Mouse (Mus musculus): Measurements from ENCODE around the gene Ankrd11. TPM values are rescaled to one million over a fixed set of nuclear protein-coding genes. Genes with fewer than 3 reads are reported as not detected.

Gene Ankrd11
- polyA plus RNA-seq, 1 experiment from 2014 or later = 46.5 TPM

GRCm38 (mm10) chr8:122891440-122891839 lies 150.6 kb downstream of the Ankrd11 start:
- H3K4me1 ChIP-seq (ENCODE audit: insufficient read depth, low read depth, low read length) = no peaks in the 10 kb centered on the region
- TF ChIP-seq EP300 (IDR thresholded peaks at IDR 0.05) (no peak), CTCF (IDR thresholded peaks at IDR 0.05) (0 out of 2 replicates have a peak, but pooled peaks have one; percentile 12)
- H3K4me2 ChIP-seq (replicated peaks; ENCODE audit: low read depth, low read length) = no peak overlapping the region
- ATAC-seq = no peak
- H3K9ac ChIP-seq (replicated peaks; ENCODE audit: low read depth) = no peak overlapping the region
- H3K27me3 ChIP-seq (replicated peaks; ENCODE audit: insufficient read depth, low read length) = no peaks in the 10 kb centered on the region
- DNase-seq (ENCODE audit: low spot score) = no peak
- WGBS = 87% methylated on average over 12 of the region's 12 CpGs
- no peaks in the 10 kb centered on the region for H3K9me3 ChIP-seq (ENCODE audit: low read length)
- no peak overlapping the region for H3K4me3 ChIP-seq (ENCODE audit: low read depth, low read length)
- H3K27ac ChIP-seq (ENCODE audit: low read length) = no peak overlapping the region
- peaks cover 74% of the 10 kb centered on the region; the same call in 1 of the 2 replicates for H3K36me3 ChIP-seq (ENCODE audit: insufficient read depth, low read length)

- Histone ChIP-seq H3K9ac (replicated peaks; ENCODE audit: low read depth) (no peak overlapping the region), H3K9me3 (ENCODE audit: low read length) (no peaks in the 10 kb centered on the region), H3K4me3 (ENCODE audit: low read depth, low read length) (no peak overlapping the region), H3K27me3 (replicated peaks; ENCODE audit: insufficient read depth, low read length) (no peaks in the 10 kb centered on the region), H3K36me3 (ENCODE audit: insufficient read depth, low read length) (peaks cover 48% of the 10 kb centered on the region), H3K4me2 (replicated peaks; ENCODE audit: low read depth, low read length) (no peak overlapping the region), H3K4me1 (ENCODE audit: insufficient read depth, low read depth, low read length) (no peaks in the 10 kb centered on the region), H3K27ac (ENCODE audit: low read length) (no peak overlapping the region)
- no peak for TF ChIP-seq EP300 (IDR thresholded peaks at IDR 0.05)
- no peak for TF ChIP-seq CTCF (IDR thresholded peaks at IDR 0.05)
- 79% methylated on average over 10 of the region's 10 CpGs for WGBS
- DNase-seq (ENCODE audit: low spot score) (no peak), ATAC-seq (no peak)
Observed at GRCm38 (mm10) chr8:122883671-122884070, 158.4 kb downstream of the Ankrd11 start.

GRCm38 (mm10) chr8:122880302-122880701 lies 161.8 kb downstream of the Ankrd11 start:
- H3K36me3 ChIP-seq (ENCODE audit: insufficient read depth, low read length) = peaks cover 18% of the 10 kb centered on the region
- no peak for TF ChIP-seq EP300 (IDR thresholded peaks at IDR 0.05)
- no peak for TF ChIP-seq CTCF (IDR thresholded peaks at IDR 0.05)
- WGBS = 36% methylated on average over 3 of the region's 3 CpGs

GRCm38 (mm10) chr8:122878231-122878630 lies 163.8 kb downstream of the Ankrd11 start:
- no peaks in the 10 kb centered on the region for H3K36me3 ChIP-seq (ENCODE audit: insufficient read depth, low read length)
- 88% methylated on average over 3 of the region's 3 CpGs for WGBS
- DNase-seq (ENCODE audit: low spot score) (no peak), ATAC-seq (no peak)
- no peak for TF ChIP-seq CTCF (IDR thresholded peaks at IDR 0.05)
- no peak for TF ChIP-seq EP300 (IDR thresholded peaks at IDR 0.05)
- H3K27ac ChIP-seq (ENCODE audit: low read length) = no peak overlapping the region
- no peaks in the 10 kb centered on the region for H3K9me3 ChIP-seq (ENCODE audit: low read length)
- H3K4me3 ChIP-seq (ENCODE audit: low read depth, low read length) = no peak overlapping the region
- no peaks in the 10 kb centered on the region for H3K4me1 ChIP-seq (ENCODE audit: insufficient read depth, low read depth, low read length)
- H3K4me2 ChIP-seq (replicated peaks; ENCODE audit: low read depth, low read length) = no peak overlapping the region
- H3K9ac ChIP-seq (replicated peaks; ENCODE audit: low read depth) = no peak overlapping the region
- no peaks in the 10 kb centered on the region for H3K27me3 ChIP-seq (replicated peaks; ENCODE audit: insufficient read depth, low read length)

More at GRCm38 (mm10) chr8:122880302-122880701, 161.8 kb downstream of the Ankrd11 start:
- no peak overlapping the region for H3K4me2 ChIP-seq (replicated peaks; ENCODE audit: low read depth, low read length)
- H3K9me3 ChIP-seq (ENCODE audit: low read length) = no peaks in the 10 kb centered on the region
- DNase-seq (ENCODE audit: low spot score) (no peak), ATAC-seq (no peak)
- H3K27ac ChIP-seq (ENCODE audit: low read length) = no peak overlapping the region
- H3K4me1 ChIP-seq (ENCODE audit: insufficient read depth, low read depth, low read length) = no peaks in the 10 kb centered on the region
- no peaks in the 10 kb centered on the region for H3K27me3 ChIP-seq (replicated peaks; ENCODE audit: insufficient read depth, low read length)
- H3K4me3 ChIP-seq (ENCODE audit: low read depth, low read length) = no peak overlapping the region
- no peak overlapping the region for H3K9ac ChIP-seq (replicated peaks; ENCODE audit: low read depth)

GRCm38 (mm10) chr8:122875186-122875585 lies 166.9 kb downstream of the Ankrd11 start:
- H3K4me3 ChIP-seq (ENCODE audit: low read depth, low read length) = no peak overlapping the region
- H3K36me3 ChIP-seq (ENCODE audit: insufficient read depth, low read length) = no peaks in the 10 kb centered on the region
- H3K4me1 ChIP-seq (ENCODE audit: insufficient read depth, low read depth, low read length) = no peaks in the 10 kb centered on the region
- no peak overlapping the region for H3K9ac ChIP-seq (replicated peaks; ENCODE audit: low read depth)
- ATAC-seq = no peak
- 63% methylated on average over 5 of the region's 5 CpGs for WGBS
- no peak for DNase-seq (ENCODE audit: low spot score)
- H3K4me2 ChIP-seq (replicated peaks; ENCODE audit: low read depth, low read length) = no peak overlapping the region
- no peak overlapping the region for H3K27ac ChIP-seq (ENCODE audit: low read length)
- no peaks in the 10 kb centered on the region for H3K9me3 ChIP-seq (ENCODE audit: low read length)
- no peak for TF ChIP-seq CTCF (IDR thresholded peaks at IDR 0.05)
- no peak for TF ChIP-seq EP300 (IDR thresholded peaks at IDR 0.05)
- H3K27me3 ChIP-seq (replicated peaks; ENCODE audit: insufficient read depth, low read length) = no peaks in the 10 kb centered on the region

- TF ChIP-seq CTCF (IDR thresholded peaks at IDR 0.05) (no peak), EP300 (IDR thresholded peaks at IDR 0.05) (no peak)
- Histone ChIP-seq H3K9me3 (ENCODE audit: low read length) (no peaks in the 10 kb centered on the region), H3K4me1 (ENCODE audit: insufficient read depth, low read depth, low read length) (no peaks in the 10 kb centered on the region), H3K36me3 (ENCODE audit: insufficient read depth, low read length) (no peaks in the 10 kb centered on the region), H3K27me3 (replicated peaks; ENCODE audit: insufficient read depth, low read length) (no peaks in the 10 kb centered on the region), H3K27ac (ENCODE audit: low read length) (no peak overlapping the region), H3K4me2 (replicated peaks; ENCODE audit: low read depth, low read length) (no peak overlapping the region), H3K4me3 (ENCODE audit: low read depth, low read length) (no peak overlapping the region), H3K9ac (replicated peaks; ENCODE audit: low read depth) (no peak overlapping the region)
- 45% methylated on average over 6 of the region's 6 CpGs for WGBS
- no peak for ATAC-seq
- no peak for DNase-seq (ENCODE audit: low spot score)
Observed at GRCm38 (mm10) chr8:122873171-122873570, 168.9 kb downstream of the Ankrd11 start.

- Histone ChIP-seq H3K27me3 (replicated peaks; ENCODE audit: insufficient read depth, low read length) (no peaks in the 10 kb centered on the region), H3K4me3 (ENCODE audit: low read depth, low read length) (no peak overlapping the region), H3K4me2 (replicated peaks; ENCODE audit: low read depth, low read length) (no peak overlapping the region), H3K27ac (ENCODE audit: low read length) (no peak overlapping the region), H3K9me3 (ENCODE audit: low read length) (no peaks in the 10 kb centered on the region), H3K4me1 (ENCODE audit: insufficient read depth, low read depth, low read length) (no peaks in the 10 kb centered on the region), H3K9ac (replicated peaks; ENCODE audit: low read depth) (no peak overlapping the region), H3K36me3 (ENCODE audit: insufficient read depth, low read length) (no peaks in the 10 kb centered on the region)
- no peak for DNase-seq (ENCODE audit: low spot score)
- ATAC-seq = no peak
- TF ChIP-seq CTCF (IDR thresholded peaks at IDR 0.05) (no peak), EP300 (IDR thresholded peaks at IDR 0.05) (no peak)
- 71% methylated on average over 9 of the region's 9 CpGs for WGBS
Observed at GRCm38 (mm10) chr8:122871663-122872062, 170.4 kb downstream of the Ankrd11 start.
